Mouse (Mus musculus) embryonic facial prominence, embryonic 10.5 days (tissue): ENCODE results near the gene Zfp473. TPM values are rescaled to one million over a fixed set of nuclear protein-coding genes. Genes with fewer than 3 reads are reported as not detected.

Experiments used
- DNase-seq: peaks from one replicate; pipeline ENCODE4 v3.0.0-alpha.2; 2017; ENCODE audit warnings: low spot score
- H3K27ac ChIP-seq: fragments of 300-500 bp; sonication (generic); replicated peaks from 2 replicates; pipeline ENCODE4 v1.5.1; 2016; ENCODE audit warnings: mild to moderate bottlenecking
- H3K27me3 ChIP-seq: fragments of 300-500 bp; sonication (generic); replicated peaks from 2 replicates; pipeline ENCODE4 v1.6.1; 2016; ENCODE audit warnings: low read depth, mild to moderate bottlenecking; ENCODE audit not compliant: poor library complexity, severe bottlenecking
- H3K36me3 ChIP-seq: fragments of 300-500 bp; sonication (generic); replicated peaks from 2 replicates; pipeline ENCODE4 v1.6.1; 2016; ENCODE audit warnings: mild to moderate bottlenecking, moderate library complexity
- H3K4me1 ChIP-seq: fragments of 300-500 bp; sonication (generic); 2 replicates; pipeline ENCODE4 v1.6.1; 2016
- H3K4me3 ChIP-seq: fragments of 300-500 bp; sonication (generic); 2 replicates; pipeline ENCODE4 v1.5.1; 2016; ENCODE audit warnings: mild to moderate bottlenecking, moderate library complexity
- H3K9me3 ChIP-seq: fragments of 300-500 bp; sonication (generic); 2 replicates; pipeline ENCODE4 v1.6.1; 2016; ENCODE audit warnings: mild to moderate bottlenecking
- WGBS: fragments of 180-500 bp; shearing (Covaris S2); methylation state at CpG from one replicate; pipeline ENCODE4 v1.1.7; 2016; 5-methylcytosine and 5-hydroxymethylcytosine counted together
- polyA plus RNA-seq: library from polyadenylated mRNA; unstranded; fragments of >200 nt; fragmentation: Nextera tagmentation; extraction: Ambion mirVana; gene quantifications from 2 replicates; pipeline ENCODE4 v1.2.1, GENCODE M21; 2016

Gene Zfp473
- polyA plus RNA-seq, 1 experiment from 2014 or later: 4.2 TPM

GRCm38 (mm10) chr7:44707169-44707675 lies 43.6 kb downstream of the Zfp473 start:
- H3K9me3 ChIP-seq: no peaks in the 10 kb centered on the region
- 91% methylated on average over 5 of the region's 5 CpGs for WGBS
- 0 out of 2 replicates have a peak, but pooled peaks cover 3% of the 10 kb centered on the region for H3K4me1 ChIP-seq
- no peak overlapping the region for H3K4me3 ChIP-seq
- no peak overlapping the region for H3K27ac ChIP-seq
- H3K27me3 ChIP-seq: no peaks in the 10 kb centered on the region
- no peaks in the 10 kb centered on the region for H3K36me3 ChIP-seq
- no peak for DNase-seq

DNA sequence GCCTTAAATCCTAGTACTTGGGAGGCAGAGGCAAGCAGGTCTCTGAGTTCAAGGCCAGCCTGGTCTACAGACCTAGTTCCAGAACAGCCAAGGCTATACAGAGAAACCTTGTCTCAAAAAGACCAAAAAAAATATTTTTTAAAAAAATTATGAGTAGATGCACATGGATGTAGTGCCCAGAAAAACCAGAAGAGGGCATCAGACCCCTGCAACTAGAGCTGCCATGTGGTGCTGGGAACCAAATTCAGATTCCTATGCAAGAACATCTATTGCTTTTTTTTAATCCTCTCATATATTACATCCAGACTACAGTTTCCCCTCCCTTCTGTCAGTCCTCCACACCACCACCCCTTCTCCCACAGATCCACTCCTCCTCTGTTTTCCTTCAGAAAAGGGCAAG lies 44.5 kb downstream of the Zfp473 start:
- no peaks in the 10 kb centered on the region for H3K9me3 ChIP-seq

DNA sequence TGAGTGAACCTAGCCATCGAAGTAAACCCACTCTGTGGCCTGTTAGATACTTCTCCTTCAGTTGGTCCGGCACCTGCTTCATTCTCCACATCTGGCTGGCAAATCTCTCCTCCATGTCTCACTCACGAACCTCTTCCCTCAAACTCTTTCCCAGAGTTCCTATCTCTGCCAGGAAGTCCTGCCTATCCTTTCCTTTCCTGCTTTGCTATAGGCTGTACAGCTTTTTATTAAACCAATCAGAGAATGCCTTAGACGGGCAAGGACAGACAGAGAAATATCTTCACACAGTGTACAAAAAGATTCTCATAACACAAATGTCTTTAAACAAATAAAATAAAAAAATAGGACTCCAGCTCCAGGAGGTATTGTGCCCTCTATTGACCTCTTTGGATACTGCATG lies 45.8 kb downstream of the Zfp473 start:
- H3K9me3 ChIP-seq: no peaks in the 10 kb centered on the region
- H3K27ac ChIP-seq: no peak overlapping the region
- H3K4me3 ChIP-seq: no peak overlapping the region
- 0 out of 2 replicates have a peak, but pooled peaks cover 3% of the 10 kb centered on the region for H3K4me1 ChIP-seq
- DNase-seq: no peak
- H3K27me3 ChIP-seq: no peaks in the 10 kb centered on the region
- H3K36me3 ChIP-seq: no peaks in the 10 kb centered on the region
- WGBS: 88% methylated on average over 4 of the region's 4 CpGs

More for the DNA sequence above, 44.5 kb downstream of the Zfp473 start:
- Histone ChIP-seq H3K36me3 (no peaks in the 10 kb centered on the region), H3K27ac (no peak overlapping the region), H3K4me1 (0 out of 2 replicates have a peak, but pooled peaks cover 3% of the 10 kb centered on the region), H3K27me3 (no peaks in the 10 kb centered on the region), H3K4me3 (no peak overlapping the region)
- no peak for DNase-seq

GRCm38 (mm10) chr7:44704363-44704762 lies 46.5 kb downstream of the Zfp473 start:
- DNase-seq: peak; percentile 39
- 57% methylated on average over 3 of the region's 3 CpGs for WGBS

GRCm38 (mm10) chr7:44702985-44703384 lies 47.9 kb downstream of the Zfp473 start:
- H3K4me1 ChIP-seq: no peaks in the 10 kb centered on the region
- 72% methylated on average over 8 of the region's 8 CpGs for WGBS
- H3K4me3 ChIP-seq: no peak overlapping the region
- no peak for DNase-seq
- no peak overlapping the region for H3K27ac ChIP-seq
- H3K36me3 ChIP-seq: no peaks in the 10 kb centered on the region
- no peaks in the 10 kb centered on the region for H3K27me3 ChIP-seq
- no peaks in the 10 kb centered on the region for H3K9me3 ChIP-seq

More at GRCm38 (mm10) chr7:44704363-44704762, 46.5 kb downstream of the Zfp473 start:
- Histone ChIP-seq H3K27me3 (no peaks in the 10 kb centered on the region), H3K36me3 (no peaks in the 10 kb centered on the region), H3K27ac (no peak overlapping the region), H3K9me3 (no peaks in the 10 kb centered on the region), H3K4me3 (no peak overlapping the region), H3K4me1 (0 out of 2 replicates have a peak, but pooled peaks cover 3% of the 10 kb centered on the region)

GRCm38 (mm10) chr7:44701921-44702320 lies 48.9 kb downstream of the Zfp473 start:
- DNase-seq: peak; percentile 63
- Histone ChIP-seq H3K36me3 (no peaks in the 10 kb centered on the region), H3K27ac (no peak overlapping the region), H3K27me3 (peaks cover 9% of the 10 kb centered on the region), H3K4me3 (no peak overlapping the region), H3K4me1 (peaks cover 7% of the 10 kb centered on the region), H3K9me3 (no peaks in the 10 kb centered on the region)
- 8% methylated on average over 6 of the region's 6 CpGs for WGBS

- H3K9me3 ChIP-seq: no peaks in the 10 kb centered on the region
- no peak overlapping the region for H3K27ac ChIP-seq
- no peak for DNase-seq
- H3K4me1 ChIP-seq: peaks cover 9% of the 10 kb centered on the region
- H3K4me3 ChIP-seq: no peak overlapping the region
- WGBS: 62% methylated on average over 7 of the region's 7 CpGs
- H3K36me3 ChIP-seq: no peaks in the 10 kb centered on the region
- H3K27me3 ChIP-seq: peaks cover 15% of the 10 kb centered on the region
Observed at GRCm38 (mm10) chr7:44697980-44698379, 52.9 kb downstream of the Zfp473 start.

GRCm38 (mm10) chr7:44697191-44697710 lies 53.6 kb downstream of the Zfp473 start:
- DNase-seq: peak; percentile 34
- H3K27me3 ChIP-seq: peaks cover 15% of the 10 kb centered on the region
- H3K9me3 ChIP-seq: no peaks in the 10 kb centered on the region
- peak overlapping the region; percentile 18; the same call in 1 of the 2 replicates for H3K4me3 ChIP-seq
- H3K36me3 ChIP-seq: no peaks in the 10 kb centered on the region
- 16% methylated on average over 20 of the region's 20 CpGs for WGBS
- peaks cover 9% of the 10 kb centered on the region for H3K4me1 ChIP-seq
- no peak overlapping the region for H3K27ac ChIP-seq

- Histone ChIP-seq H3K4me1 (peaks cover 9% of the 10 kb centered on the region), H3K9me3 (no peaks in the 10 kb centered on the region), H3K27ac (no peak overlapping the region), H3K4me3 (no peak overlapping the region), H3K36me3 (no peaks in the 10 kb centered on the region), H3K27me3 (peaks cover 15% of the 10 kb centered on the region)
- no peak for DNase-seq
- WGBS: 86% methylated on average over 4 of the region's 4 CpGs
Observed at GRCm38 (mm10) chr7:44695223-44695622, 55.6 kb downstream of the Zfp473 start.

DNA sequence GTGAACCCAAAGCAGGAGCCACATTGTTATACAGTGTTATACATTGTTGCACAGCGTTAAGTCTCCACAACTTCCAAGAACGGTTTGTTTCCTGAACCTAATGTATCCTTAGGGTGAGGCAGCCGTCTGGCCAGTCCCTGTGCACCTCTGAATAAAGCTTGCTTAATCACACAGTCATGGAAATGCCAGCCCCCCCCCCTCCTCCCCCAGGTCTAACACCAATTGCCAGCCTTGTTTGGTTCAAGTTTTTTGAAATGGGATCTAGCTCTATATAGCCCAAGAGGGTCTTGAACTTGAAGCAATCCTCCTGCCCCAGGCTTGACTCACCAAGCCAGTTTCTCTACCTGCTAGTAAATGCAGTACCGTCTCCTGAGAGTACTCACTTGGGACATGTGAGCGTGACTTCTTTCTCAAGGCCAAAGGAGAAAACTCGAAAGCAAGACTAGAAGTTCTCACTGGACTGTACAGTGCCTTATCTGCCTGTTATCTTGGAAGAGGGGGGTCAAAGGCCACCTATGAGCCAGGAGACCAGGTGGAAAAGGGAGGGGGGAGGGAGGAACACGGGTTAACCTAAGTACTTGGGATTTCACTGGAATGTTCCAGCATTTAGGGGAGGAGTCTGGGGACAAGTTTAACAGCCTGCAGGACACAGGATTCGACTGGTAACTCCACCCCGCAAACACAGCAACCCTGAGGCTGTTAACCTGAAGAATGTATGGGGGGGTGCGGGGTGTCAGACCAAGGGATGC lies 57.2 kb downstream of the Zfp473 start:
- no peak for DNase-seq
- Histone ChIP-seq H3K27me3 (peaks cover 15% of the 10 kb centered on the region), H3K27ac (no peak overlapping the region), H3K4me3 (no peak overlapping the region), H3K4me1 (peaks cover 9% of the 10 kb centered on the region), H3K9me3 (no peaks in the 10 kb centered on the region), H3K36me3 (no peaks in the 10 kb centered on the region)
- WGBS: 76% methylated on average over 10 of the region's 10 CpGs

GRCm38 (mm10) chr7:44689331-44689730 lies 61.5 kb downstream of the Zfp473 start:
- H3K27me3 ChIP-seq: no peaks in the 10 kb centered on the region
- H3K36me3 ChIP-seq: no peaks in the 10 kb centered on the region
- H3K9me3 ChIP-seq: no peaks in the 10 kb centered on the region
- no peak overlapping the region for H3K4me3 ChIP-seq
- WGBS: 91% methylated on average over 7 of the region's 7 CpGs
- no peaks in the 10 kb centered on the region for H3K4me1 ChIP-seq
- DNase-seq: no peak
- no peak overlapping the region for H3K27ac ChIP-seq

GRCm38 (mm10) chr7:44688890-44689289 lies 62.0 kb downstream of the Zfp473 start:
- no peak for DNase-seq
- no peaks in the 10 kb centered on the region for H3K36me3 ChIP-seq
- no peaks in the 10 kb centered on the region for H3K9me3 ChIP-seq
- H3K4me1 ChIP-seq: no peaks in the 10 kb centered on the region
- no peak overlapping the region for H3K4me3 ChIP-seq
- no peak overlapping the region for H3K27ac ChIP-seq
- H3K27me3 ChIP-seq: no peaks in the 10 kb centered on the region
- 65% methylated on average over 3 of the region's 3 CpGs for WGBS
